Mouse (Mus musculus) brain, embryonic 14.5 days (tissue): Measurements from ENCODE around the gene Nfkb1. TPM values are rescaled to one million over a fixed set of nuclear protein-coding genes. Genes with fewer than 3 reads are reported as not detected.

ENCODE experiments used
- DNase-seq: peaks from one replicate; pipeline ENCODE4 v3.0.0-alpha.2; 2011; ENCODE audit warnings: low read depth
- CTCF ChIP-seq: fragments of 200-500 bp; IDR thresholded peaks from 2 replicates; pipeline ENCODE4 v1.5.1; 2012; ENCODE audit warnings: inconsistent platforms, mild to moderate bottlenecking, moderate library complexity, borderline replicate concordance; ENCODE audit not compliant: insufficient read depth, insufficient read length; ENCODE audit errors: extremely low read depth
- POLR2A ChIP-seq: fragments of 200-500 bp; IDR thresholded peaks from 2 replicates; pipeline ENCODE4 v1.6.1; 2012; ENCODE audit warnings: mild to moderate bottlenecking, inconsistent platforms, borderline replicate concordance; ENCODE audit not compliant: poor library complexity, insufficient read depth, insufficient read length, severe bottlenecking; ENCODE audit errors: extremely low read depth
- polyA plus RNA-seq: library from polyadenylated mRNA; depleted of rRNA; stranded (reverse); fragments of >200 nt; gene quantifications from 2 replicates; pipeline ENCODE4 v1.2.3, GENCODE M21; 2012

Nfkb1 gene
- polyA plus RNA-seq, 1 experiment: 25.5 TPM

GRCm38 (mm10) chr3:135573051-135573450, 118.3 kb downstream of the Nfkb1 start:
- TF ChIP-seq POLR2A: no peak
- TF ChIP-seq CTCF: no peak
- no peak for DNase-seq

- DNase-seq: no peak
- no peak for TF ChIP-seq CTCF
- no peak for TF ChIP-seq POLR2A
Measured at GRCm38 (mm10) chr3:135571540-135571939, 119.8 kb downstream of the Nfkb1 start.

- TF ChIP-seq POLR2A: no peak
- no peak for TF ChIP-seq CTCF
- DNase-seq: no peak
Measured at GRCm38 (mm10) chr3:135568633-135569032, 122.7 kb downstream of the Nfkb1 start.

GRCm38 (mm10) chr3:135567888-135568287, 123.5 kb downstream of the Nfkb1 start:
- peak; percentile 59 for DNase-seq
- no peak for TF ChIP-seq POLR2A
- TF ChIP-seq CTCF: no peak

- TF ChIP-seq POLR2A (no peak), CTCF (no peak)
- DNase-seq: no peak
Measured at GRCm38 (mm10) chr3:135565306-135565705, 126.0 kb downstream of the Nfkb1 start.

GRCm38 (mm10) chr3:135564706-135565105, 126.6 kb downstream of the Nfkb1 start:
- no peak for DNase-seq
- TF ChIP-seq CTCF (no peak), POLR2A (no peak)

GRCm38 (mm10) chr3:135563163-135563689, 128.1 kb downstream of the Nfkb1 start:
- TF ChIP-seq POLR2A (no peak), CTCF (no peak)
- DNase-seq: no peak

GRCm38 (mm10) chr3:135562036-135562435, 129.3 kb downstream of the Nfkb1 start:
- TF ChIP-seq POLR2A (no peak), CTCF (no peak)
- DNase-seq: no peak

GRCm38 (mm10) chr3:135556851-135557662, 134.3 kb downstream of the Nfkb1 start:
- peak; percentile 76 for DNase-seq
- TF ChIP-seq POLR2A: no peak
- no peak for TF ChIP-seq CTCF

GRCm38 (mm10) chr3:135556052-135556587, 135.2 kb downstream of the Nfkb1 start:
- TF ChIP-seq POLR2A (no peak), CTCF (no peak)
- DNase-seq: no peak

GRCm38 (mm10) chr3:135555192-135555591, 136.2 kb downstream of the Nfkb1 start:
- TF ChIP-seq CTCF (no peak), POLR2A (no peak)

GRCm38 (mm10) chr3:135552874-135553273, 138.5 kb downstream of the Nfkb1 start:
- TF ChIP-seq CTCF: no peak
- no peak for TF ChIP-seq POLR2A
- DNase-seq: no peak

More at GRCm38 (mm10) chr3:135555192-135555591, 136.2 kb downstream of the Nfkb1 start:
- DNase-seq: peak; percentile 28

- no peak for DNase-seq
- TF ChIP-seq POLR2A (no peak), CTCF (no peak)
Measured at GRCm38 (mm10) chr3:135547298-135547697, 144.0 kb downstream of the Nfkb1 start.
